Mouse (Mus musculus) embryonic facial prominence, embryonic 15.5 days (tissue): ENCODE measurements at regions not wholly inside any gene's neighbourhood (a gene's known extent, or its start where the extent isn't known, plus 50 kb on each side); places are given as distances from the start of the nearest gene placed in this dataset.

Experiments
- ATAC-seq: fragments of 200-750 bp; cut with Nextera tagmentation; 2 replicates; pipeline ENCODE4 v1.8.0; 2017; ENCODE audit warnings: low read depth, moderate TSS enrichment; ENCODE audit not compliant: insufficient number of reproducible peaks, low FRiP score, low TSS enrichment
- H3K27ac ChIP-seq: fragments of 300-500 bp; sonication (generic); replicated peaks from 2 replicates; pipeline ENCODE4 v1.5.1; 2015; ENCODE audit warnings: mild to moderate bottlenecking, inconsistent platforms
- H3K27me3 ChIP-seq: fragments of 300-500 bp; sonication (generic); 2 replicates; pipeline ENCODE4 v1.6.1; 2015; ENCODE audit warnings: inconsistent platforms
- H3K36me3 ChIP-seq: fragments of 300-500 bp; sonication (generic); 2 replicates; pipeline ENCODE4 v1.6.1; 2015; ENCODE audit warnings: mild to moderate bottlenecking, inconsistent platforms
- H3K4me1 ChIP-seq: fragments of 300-500 bp; sonication (generic); 2 replicates; pipeline ENCODE4 v1.6.1; 2015; ENCODE audit warnings: inconsistent platforms
- H3K4me2 ChIP-seq: fragments of 300-500 bp; sonication (generic); replicated peaks from 2 replicates; pipeline ENCODE4 v1.6.1; 2015; ENCODE audit warnings: mild to moderate bottlenecking, inconsistent platforms
- H3K4me3 ChIP-seq: fragments of 300-500 bp; sonication (generic); replicated peaks from 2 replicates; pipeline ENCODE4 v1.5.1; 2015; ENCODE audit warnings: mild to moderate bottlenecking, inconsistent platforms
- H3K9ac ChIP-seq: fragments of 300-500 bp; sonication (generic); 2 replicates; pipeline ENCODE4 v1.6.1; 2015; ENCODE audit warnings: inconsistent platforms
- H3K9me3 ChIP-seq: fragments of 300-500 bp; sonication (generic); replicated peaks from 2 replicates; pipeline ENCODE4 v1.6.1; 2016; ENCODE audit warnings: inconsistent platforms
- WGBS: fragments of 180-500 bp; shearing (Covaris S2); methylation state at CpG from one replicate; pipeline ENCODE4 v1.1.7; 2015; 5-methylcytosine and 5-hydroxymethylcytosine counted together

DNA sequence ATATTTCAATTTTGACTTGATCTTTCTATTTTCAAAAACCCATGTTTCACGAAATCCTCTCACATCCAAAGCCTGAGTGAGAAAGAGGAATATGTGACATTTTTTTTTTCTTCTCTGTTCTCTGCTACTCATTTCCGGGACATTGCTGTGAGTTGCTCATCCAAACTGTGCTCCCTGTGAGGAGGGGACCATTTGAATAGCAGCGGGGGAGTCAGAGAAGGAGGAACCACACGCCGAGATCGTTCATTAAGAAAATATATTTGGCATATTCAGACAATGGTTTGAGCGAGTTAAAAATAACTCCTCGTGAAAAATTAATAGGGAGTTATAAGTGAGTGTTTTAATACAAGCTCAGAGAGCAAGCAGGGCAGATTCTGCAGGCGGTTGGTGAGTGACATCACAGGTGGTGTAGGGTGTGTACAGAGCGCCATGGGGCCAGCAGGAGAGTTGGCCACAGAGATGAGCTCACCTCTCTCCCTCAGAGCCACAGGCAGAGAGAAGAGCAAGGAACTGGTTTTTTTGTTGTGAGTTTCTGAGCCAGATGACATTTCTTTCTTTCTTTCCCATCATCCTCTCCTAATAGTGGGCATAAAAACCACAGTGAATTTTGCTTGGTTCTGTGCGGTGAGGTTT is 54.4 kb upstream of the Calcoco1 start:
- H3K36me3 ChIP-seq: no peaks in the 10 kb centered on the region
- H3K4me2 ChIP-seq: no peak overlapping the region
- 0 out of 2 replicates have a peak, but pooled peaks cover 16% of the 10 kb centered on the region for H3K27me3 ChIP-seq
- no peak for ATAC-seq
- H3K4me1 ChIP-seq: no peaks in the 10 kb centered on the region
- no peak overlapping the region for H3K9ac ChIP-seq
- H3K4me3 ChIP-seq: no peak overlapping the region
- 41% methylated on average over 11 of the region's 11 CpGs for WGBS
- H3K9me3 ChIP-seq: no peaks in the 10 kb centered on the region
- H3K27ac ChIP-seq: no peak overlapping the region

GRCm38 (mm10) chr15:102780626-102781025 is 58.6 kb upstream of the Calcoco1 start:
- Histone ChIP-seq H3K4me1 (peaks cover 9% of the 10 kb centered on the region; the same call in 1 of the 2 replicates), H3K4me2 (no peak overlapping the region), H3K4me3 (no peak overlapping the region), H3K9me3 (no peaks in the 10 kb centered on the region), H3K9ac (no peak overlapping the region), H3K27me3 (peaks cover 25% of the 10 kb centered on the region), H3K36me3 (no peaks in the 10 kb centered on the region), H3K27ac (no peak overlapping the region)
- no peak for ATAC-seq
- 79% methylated on average over 6 of the region's 6 CpGs for WGBS

- no peaks in the 10 kb centered on the region for H3K36me3 ChIP-seq
- no peak for ATAC-seq
- peaks cover 9% of the 10 kb centered on the region; the same call in 1 of the 2 replicates for H3K4me1 ChIP-seq
- no peak overlapping the region for H3K4me3 ChIP-seq
- no peaks in the 10 kb centered on the region for H3K9me3 ChIP-seq
- 36% methylated on average over 9 of the region's 9 CpGs for WGBS
- H3K4me2 ChIP-seq: no peak overlapping the region
- peak overlapping the region; percentile 11; the same call in 1 of the 2 replicates for H3K27ac ChIP-seq
- no peak overlapping the region for H3K9ac ChIP-seq
- H3K27me3 ChIP-seq: peaks cover 22% of the 10 kb centered on the region
Measured at GRCm38 (mm10) chr15:102782988-102783799, 61.2 kb upstream of the Calcoco1 start.

GRCm38 (mm10) chr15:102785055-102785820 is 63.3 kb upstream of the Calcoco1 start:
- ATAC-seq: no peak
- H3K36me3 ChIP-seq: no peaks in the 10 kb centered on the region
- H3K4me2 ChIP-seq: no peak overlapping the region
- peaks cover 29% of the 10 kb centered on the region for H3K27me3 ChIP-seq
- 28% methylated on average over 10 of the region's 10 CpGs for WGBS
- H3K4me3 ChIP-seq: no peak overlapping the region
- no peak overlapping the region for H3K27ac ChIP-seq
- no peak overlapping the region for H3K9ac ChIP-seq
- no peaks in the 10 kb centered on the region for H3K9me3 ChIP-seq
- peaks cover 9% of the 10 kb centered on the region; the same call in 1 of the 2 replicates for H3K4me1 ChIP-seq

GRCm38 (mm10) chr15:102788846-102789518 is 67.0 kb upstream of the Calcoco1 start:
- no peaks in the 10 kb centered on the region for H3K4me1 ChIP-seq
- ATAC-seq: no peak
- no peak overlapping the region for H3K9ac ChIP-seq
- no peaks in the 10 kb centered on the region for H3K9me3 ChIP-seq
- H3K27me3 ChIP-seq: peaks cover 23% of the 10 kb centered on the region
- no peak overlapping the region for H3K4me2 ChIP-seq
- 45% methylated on average over 7 of the region's 7 CpGs for whole genome bisulfite sequencing
- no peak overlapping the region for H3K4me3 ChIP-seq
- H3K27ac ChIP-seq: no peak overlapping the region
- no peaks in the 10 kb centered on the region for H3K36me3 ChIP-seq

DNA sequence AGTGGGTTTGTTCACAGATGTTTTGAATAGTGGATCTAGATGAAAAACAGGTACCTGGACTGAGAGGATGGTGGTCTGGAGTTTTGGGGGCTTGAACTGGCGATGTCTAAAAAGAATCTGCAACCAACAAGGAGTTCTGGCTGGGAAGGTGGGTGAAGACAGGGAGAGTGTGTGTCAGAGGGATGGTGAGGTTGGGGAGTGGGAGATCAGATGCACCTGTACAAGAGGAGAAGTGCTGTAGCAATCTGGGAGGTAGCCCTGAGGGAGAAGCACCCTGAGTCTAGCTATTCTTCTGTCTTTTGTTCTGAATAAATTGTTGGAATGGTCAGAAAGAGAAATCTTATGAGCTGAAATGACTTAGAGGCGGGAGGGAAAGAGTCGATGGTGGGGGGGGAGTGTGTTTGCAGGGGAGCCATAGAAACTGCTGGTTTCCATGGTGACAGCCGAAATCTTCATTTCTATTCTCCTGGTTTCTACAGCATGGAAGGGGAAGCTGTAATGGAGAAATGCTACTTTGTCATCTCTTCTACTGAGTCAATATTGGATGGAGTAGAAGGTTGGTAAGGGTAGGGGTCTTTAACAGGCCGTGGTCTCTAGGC is 75.1 kb upstream of the Calcoco1 start:
- H3K9ac ChIP-seq: no peak overlapping the region
- 79% methylated on average over 5 of the region's 5 CpGs for WGBS

DNA sequence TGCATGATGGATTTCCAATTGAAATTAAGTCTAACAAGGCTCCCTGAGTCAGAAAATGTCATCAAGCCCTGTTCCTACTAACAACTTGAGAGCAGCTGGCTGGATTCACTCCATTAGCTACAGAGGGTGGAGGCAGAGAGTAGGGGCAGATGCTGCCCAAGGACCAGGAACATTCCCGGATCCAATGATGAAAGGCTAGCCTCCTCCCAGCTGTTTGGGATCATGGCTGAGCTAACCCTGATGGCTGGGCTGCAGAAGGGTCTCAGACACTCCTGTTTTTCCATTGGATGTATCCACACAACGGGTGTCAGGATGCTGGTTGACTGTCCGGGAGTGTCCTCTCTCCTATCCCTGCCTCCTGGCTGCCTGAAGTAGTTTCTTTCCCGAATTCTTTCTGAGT is 78.1 kb upstream of the Calcoco1 start:
- Histone ChIP-seq H3K36me3 (no peaks in the 10 kb centered on the region), H3K4me3 (no peak overlapping the region), H3K9ac (no peak overlapping the region), H3K27me3 (peaks cover 9% of the 10 kb centered on the region), H3K4me2 (no peak overlapping the region), H3K9me3 (no peaks in the 10 kb centered on the region), H3K27ac (no peak overlapping the region), H3K4me1 (no peaks in the 10 kb centered on the region)
- ATAC-seq: no peak
- 70% methylated on average over 4 of the region's 4 CpGs for WGBS

More for the DNA sequence above, 75.1 kb upstream of the Calcoco1 start:
- ATAC-seq: no peak
- no peak overlapping the region for H3K4me3 ChIP-seq
- H3K4me2 ChIP-seq: no peak overlapping the region
- peaks cover 6% of the 10 kb centered on the region; the same call in 1 of the 2 replicates for H3K27me3 ChIP-seq
- H3K9me3 ChIP-seq: no peaks in the 10 kb centered on the region
- no peaks in the 10 kb centered on the region for H3K36me3 ChIP-seq
- no peak overlapping the region for H3K27ac ChIP-seq
- H3K4me1 ChIP-seq: no peaks in the 10 kb centered on the region

DNA sequence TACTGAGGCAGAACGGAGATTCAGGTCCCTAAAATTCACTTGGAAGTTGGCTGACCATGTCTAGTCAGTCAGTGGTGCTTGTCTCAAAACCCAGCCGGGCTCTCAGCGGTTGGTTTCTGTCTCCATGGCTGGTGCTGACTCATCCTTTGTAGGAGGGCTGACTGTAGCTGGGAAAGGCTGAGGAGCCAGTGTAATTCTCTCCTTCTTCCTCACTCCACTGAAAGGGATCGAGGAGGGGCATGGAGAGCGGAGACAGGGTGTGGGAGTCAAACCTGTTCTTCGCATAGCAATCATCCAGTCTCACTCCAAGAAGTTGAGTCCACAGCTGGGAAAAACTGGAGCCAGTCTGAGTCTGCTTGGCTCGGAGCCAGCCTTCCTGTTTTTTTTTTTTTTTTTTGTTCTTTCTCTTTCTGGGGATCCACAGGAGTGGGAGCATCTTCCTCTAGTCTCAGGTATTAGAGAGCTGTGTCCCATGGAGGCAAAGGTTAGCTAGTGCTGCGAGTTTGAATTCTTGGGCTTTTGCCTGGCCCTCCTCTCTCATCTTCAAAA is 80.4 kb upstream of the Calcoco1 start:
- Histone ChIP-seq H3K27me3 (peaks cover 12% of the 10 kb centered on the region), H3K36me3 (no peaks in the 10 kb centered on the region), H3K9ac (no peak overlapping the region), H3K4me3 (no peak overlapping the region), H3K4me1 (no peaks in the 10 kb centered on the region), H3K27ac (no peak overlapping the region), H3K4me2 (no peak overlapping the region), H3K9me3 (no peaks in the 10 kb centered on the region)
- no peak for ATAC-seq
- WGBS: 56% methylated on average over 8 of the region's 8 CpGs

DNA sequence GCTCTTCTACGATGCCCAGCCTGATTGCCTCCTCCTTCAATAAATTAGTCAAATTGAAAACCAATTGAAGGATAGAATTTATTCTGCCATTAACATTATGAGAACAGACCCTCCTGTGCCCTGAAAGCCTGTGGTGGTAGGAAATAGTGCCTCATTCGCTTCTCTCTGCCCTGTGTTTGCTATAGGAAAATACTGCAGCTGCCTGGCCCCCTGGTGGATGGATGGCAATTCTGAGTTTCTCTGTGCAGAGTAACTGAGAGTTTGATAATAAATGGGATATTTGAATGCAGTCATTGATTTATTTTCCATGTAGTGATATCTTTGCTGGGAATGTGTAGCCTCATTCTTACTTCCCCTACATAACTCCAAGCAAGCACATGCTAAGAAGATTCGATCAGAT is 85.4 kb upstream of the Calcoco1 start:
- no peak overlapping the region for H3K4me3 ChIP-seq
- 45% methylated on average over 3 of the region's 3 CpGs for WGBS
- no peak for ATAC-seq
- no peak overlapping the region for H3K9ac ChIP-seq
- no peak overlapping the region for H3K4me2 ChIP-seq
- no peaks in the 10 kb centered on the region for H3K36me3 ChIP-seq
- H3K27ac ChIP-seq: no peak overlapping the region
- H3K9me3 ChIP-seq: no peaks in the 10 kb centered on the region
- H3K4me1 ChIP-seq: no peaks in the 10 kb centered on the region
- peaks cover 9% of the 10 kb centered on the region; the same call in 1 of the 2 replicates for H3K27me3 ChIP-seq

- Histone ChIP-seq H3K4me3 (no peak overlapping the region), H3K9me3 (no peaks in the 10 kb centered on the region), H3K9ac (no peak overlapping the region), H3K27ac (no peak overlapping the region), H3K4me2 (no peak overlapping the region), H3K4me1 (no peaks in the 10 kb centered on the region), H3K36me3 (no peaks in the 10 kb centered on the region), H3K27me3 (peaks cover 4% of the 10 kb centered on the region)
- 65% methylated on average over 12 of the region's 12 CpGs for WGBS
- no peak for ATAC-seq
Measured at GRCm38 (mm10) chr15:102819181-102819580, 97.2 kb upstream of the Calcoco1 start.
